Mouse (Mus musculus) neural tube, embryonic 13.5 days (tissue): Measurements from ENCODE around the gene Kcnmb4. TPM values are rescaled to one million over a fixed set of nuclear protein-coding genes. Genes with fewer than 3 reads are reported as not detected.

Experiments
- ATAC-seq: fragments of 200-750 bp; cut with Nextera tagmentation; 2 replicates; pipeline ENCODE4 v1.8.0; 2017; ENCODE audit warnings: low read depth, mild to moderate bottlenecking, moderate TSS enrichment, moderate library complexity
- H3K27ac ChIP-seq: fragments of 300-500 bp; sonication (generic); replicated peaks from 2 replicates; pipeline ENCODE4 v1.5.1; 2015; ENCODE audit warnings: moderate library complexity, mild to moderate bottlenecking, inconsistent platforms
- H3K27me3 ChIP-seq: fragments of 300-500 bp; sonication (generic); 2 replicates; pipeline ENCODE4 v1.6.1; 2015; ENCODE audit warnings: mild to moderate bottlenecking, inconsistent platforms
- H3K36me3 ChIP-seq: fragments of 300-500 bp; sonication (generic); 2 replicates; pipeline ENCODE4 v1.6.1; 2015; ENCODE audit warnings: mild to moderate bottlenecking, inconsistent platforms
- H3K4me1 ChIP-seq: fragments of 300-500 bp; sonication (generic); replicated peaks from 2 replicates; pipeline ENCODE4 v1.6.1; 2015; ENCODE audit warnings: inconsistent platforms
- H3K4me2 ChIP-seq: fragments of 300-500 bp; sonication (generic); 2 replicates; pipeline ENCODE4 v1.6.1; 2015; ENCODE audit warnings: inconsistent platforms, mild to moderate bottlenecking, moderate library complexity
- H3K4me3 ChIP-seq: fragments of 300-500 bp; sonication (generic); 2 replicates; pipeline ENCODE4 v1.5.1; 2015; ENCODE audit warnings: mild to moderate bottlenecking, inconsistent platforms
- H3K9ac ChIP-seq: fragments of 300-500 bp; sonication (generic); 2 replicates; pipeline ENCODE4 v1.6.1; 2015; ENCODE audit warnings: moderate library complexity, mild to moderate bottlenecking, inconsistent platforms
- H3K9me3 ChIP-seq: fragments of 300-500 bp; sonication (generic); 2 replicates; pipeline ENCODE4 v1.6.1; 2016; ENCODE audit warnings: inconsistent platforms
- WGBS: fragments of 180-500 bp; shearing (Covaris S2); methylation state at CpG from one replicate; pipeline ENCODE4 v1.1.7; 2015; 5-methylcytosine and 5-hydroxymethylcytosine counted together
- polyA plus RNA-seq: library from polyadenylated mRNA; unstranded; fragments of >200 nt; fragmentation: Nextera tagmentation; extraction: Ambion mirVana; gene quantifications from 2 replicates; pipeline ENCODE4 v1.2.1, GENCODE M21; 2015

Kcnmb4 gene
- polyA plus RNA-seq, 1 experiment from 2014 or later = 38.5 TPM

GRCm38 (mm10) chr10:116394585-116394984 lies 79.1 kb downstream of the Kcnmb4 start:
- Histone ChIP-seq H3K4me1 (peaks cover 18% of the 10 kb centered on the region), H3K9me3 (no peaks in the 10 kb centered on the region), H3K36me3 (no peaks in the 10 kb centered on the region), H3K9ac (no peak overlapping the region), H3K27me3 (no peaks in the 10 kb centered on the region), H3K4me3 (no peak overlapping the region), H3K27ac (no peak overlapping the region), H3K4me2 (no peak overlapping the region)
- no peak for ATAC-seq
- WGBS = 52% methylated on average over 4 of the region's 4 CpGs

GRCm38 (mm10) chr10:116393790-116394475 lies 79.7 kb downstream of the Kcnmb4 start:
- Histone ChIP-seq H3K27me3 (no peaks in the 10 kb centered on the region), H3K9ac (no peak overlapping the region), H3K27ac (0 out of 2 replicates have a peak overlapping the region, but pooled peaks have one; percentile 46), H3K4me1 (peaks cover 20% of the 10 kb centered on the region), H3K9me3 (no peaks in the 10 kb centered on the region), H3K36me3 (no peaks in the 10 kb centered on the region), H3K4me3 (no peak overlapping the region), H3K4me2 (no peak overlapping the region)
- ATAC-seq = no peak
- WGBS = 71% methylated on average over 9 of the region's 9 CpGs

- no peak overlapping the region for H3K4me2 ChIP-seq
- H3K27me3 ChIP-seq = peaks cover 7% of the 10 kb centered on the region; the same call in 1 of the 2 replicates
- 15% methylated on average over 6 of the region's 6 CpGs for WGBS
- H3K4me1 ChIP-seq = peaks cover 18% of the 10 kb centered on the region
- ATAC-seq = no peak
- peak overlapping the region; percentile 24; the same call in 1 of the 2 replicates for H3K27ac ChIP-seq
- no peak overlapping the region for H3K4me3 ChIP-seq
- H3K36me3 ChIP-seq = no peaks in the 10 kb centered on the region
- no peaks in the 10 kb centered on the region for H3K9me3 ChIP-seq
- H3K9ac ChIP-seq = no peak overlapping the region
These were observed 84.8 kb downstream of the Kcnmb4 start for GRCm38 (mm10) chr10:116388840-116389239.

GRCm38 (mm10) chr10:116386391-116386885 lies 87.2 kb downstream of the Kcnmb4 start:
- ATAC-seq = no peak
- Histone ChIP-seq H3K27ac (0 out of 2 replicates have a peak overlapping the region, but pooled peaks have one; percentile 28), H3K4me3 (no peak overlapping the region), H3K4me1 (peaks cover 24% of the 10 kb centered on the region), H3K4me2 (no peak overlapping the region), H3K27me3 (peaks cover 15% of the 10 kb centered on the region), H3K9me3 (no peaks in the 10 kb centered on the region), H3K9ac (no peak overlapping the region), H3K36me3 (no peaks in the 10 kb centered on the region)
- 39% methylated on average over 7 of the region's 7 CpGs for WGBS

- H3K27ac ChIP-seq = no peak overlapping the region
- no peak overlapping the region for H3K4me3 ChIP-seq
- no peak overlapping the region for H3K9ac ChIP-seq
- no peaks in the 10 kb centered on the region for H3K36me3 ChIP-seq
- H3K27me3 ChIP-seq = peaks cover 34% of the 10 kb centered on the region
- H3K4me1 ChIP-seq = peaks cover 24% of the 10 kb centered on the region
- ATAC-seq = no peak
- H3K4me2 ChIP-seq = no peak overlapping the region
- H3K9me3 ChIP-seq = no peaks in the 10 kb centered on the region
- WGBS = 69% methylated on average over 4 of the region's 4 CpGs
These were observed 89.3 kb downstream of the Kcnmb4 start for GRCm38 (mm10) chr10:116384401-116384800.

GRCm38 (mm10) chr10:116382826-116383685 lies 90.6 kb downstream of the Kcnmb4 start:
- 0 out of 2 replicates have a peak, but pooled peaks have one; percentile 42 for ATAC-seq
- Histone ChIP-seq H3K4me3 (no peak overlapping the region), H3K36me3 (no peaks in the 10 kb centered on the region), H3K27me3 (peaks cover 34% of the 10 kb centered on the region), H3K4me1 (peaks cover 19% of the 10 kb centered on the region), H3K9ac (no peak overlapping the region), H3K27ac (no peak overlapping the region), H3K4me2 (no peak overlapping the region), H3K9me3 (no peaks in the 10 kb centered on the region)
- WGBS = 23% methylated on average over 13 of the region's 13 CpGs

GRCm38 (mm10) chr10:116376853-116377252 lies 96.8 kb downstream of the Kcnmb4 start:
- no peak overlapping the region for H3K4me2 ChIP-seq
- H3K4me1 ChIP-seq = no peaks in the 10 kb centered on the region
- no peak overlapping the region for H3K27ac ChIP-seq
- peaks cover 29% of the 10 kb centered on the region for H3K27me3 ChIP-seq
- 82% methylated on average over 4 of the region's 4 CpGs for WGBS
- no peak overlapping the region for H3K9ac ChIP-seq
- H3K36me3 ChIP-seq = no peaks in the 10 kb centered on the region
- no peaks in the 10 kb centered on the region for H3K9me3 ChIP-seq
- ATAC-seq = no peak
- no peak overlapping the region for H3K4me3 ChIP-seq

GRCm38 (mm10) chr10:116374111-116374510 lies 99.6 kb downstream of the Kcnmb4 start:
- ATAC-seq = no peak
- WGBS = 84% methylated on average over 6 of the region's 6 CpGs

GRCm38 (mm10) chr10:116370991-116371725 lies 102.5 kb downstream of the Kcnmb4 start:
- peak overlapping the region; percentile 16; the same call in 1 of the 2 replicates for H3K4me2 ChIP-seq
- WGBS = 10% methylated on average over 6 of the region's 6 CpGs
- peak; percentile 92 for ATAC-seq

More at GRCm38 (mm10) chr10:116374111-116374510, 99.6 kb downstream of the Kcnmb4 start:
- Histone ChIP-seq H3K27me3 (peaks cover 6% of the 10 kb centered on the region), H3K27ac (no peak overlapping the region), H3K4me3 (no peak overlapping the region), H3K4me2 (no peak overlapping the region), H3K4me1 (peaks cover 16% of the 10 kb centered on the region; the same call in 1 of the 2 replicates), H3K36me3 (no peaks in the 10 kb centered on the region), H3K9me3 (no peaks in the 10 kb centered on the region), H3K9ac (no peak overlapping the region)

More at GRCm38 (mm10) chr10:116370991-116371725, 102.5 kb downstream of the Kcnmb4 start:
- H3K9me3 ChIP-seq = no peaks in the 10 kb centered on the region
- H3K36me3 ChIP-seq = no peaks in the 10 kb centered on the region
- H3K27me3 ChIP-seq = peaks cover 17% of the 10 kb centered on the region
- peak overlapping the region; percentile 49 for H3K27ac ChIP-seq
- no peak overlapping the region for H3K9ac ChIP-seq
- no peak overlapping the region for H3K4me3 ChIP-seq
- peaks cover 16% of the 10 kb centered on the region; the same call in 1 of the 2 replicates for H3K4me1 ChIP-seq
